Mouse (Mus musculus): ENCODE measurements around the gene Vmn1r94. TPM values are rescaled to one million over a fixed set of nuclear protein-coding genes. Genes with fewer than 3 reads are reported as not detected.
"Not testable (repeated sequence)": the region's sequence is repeated elsewhere in the genome, so short reads cannot be mapped to it uniquely, and the experiment has no call there.

Vmn1r94 gene
- total RNA-seq (2022): not detected

GRCm38 (mm10) chr7:20168277-20168676, at the start of gene Vmn1r94:
Gene Vmn1r94 (minus strand): TSS chr7:20168377.
- not testable (repeated sequence) for DNase-seq (ENCODE audit: low spot score in 2 of 2)

- DNase-seq (ENCODE audit: low spot score in 2 of 2): not testable (repeated sequence)
These were observed 37.3 kb upstream of the Vmn1r94 start, which contains the start of gene Gm6164 for GRCm38 (mm10) chr7:20205507-20205906. Gene Gm6164 (minus strand): TSS chr7:20205607.

GRCm38 (mm10) chr7:20193410-20193809, 25.2 kb upstream of the Vmn1r94 start, which contains the start of gene Vmn1r95:
Gene Vmn1r95 (plus strand): TSS chr7:20193710.
- DNase-seq (ENCODE audit: low spot score in 2 of 2): not testable (repeated sequence)

GRCm38 (mm10) chr7:20138988-20139387, 29.2 kb downstream of the Vmn1r94 start, which contains the start of gene Vmn1r93:
Gene Vmn1r93 (minus strand): TSS chr7:20139088.
- not testable (repeated sequence) for DNase-seq (ENCODE audit: low spot score in 2 of 2)

GRCm38 (mm10) chr7:20122479-20122878, 45.7 kb downstream of the Vmn1r94 start, which contains the start of gene Gm16442:
Gene Gm16442 (minus strand): TSS chr7:20122579.
- not testable (repeated sequence) for DNase-seq (ENCODE audit: low spot score in 2 of 2)

Other genes with a start within 250 kb of the Vmn1r94 start
- gene Pvr, start 247.2 kb downstream of the Vmn1r94 start, total RNA-seq (2022): 1 to 10 TPM; 4.3 to 6.7 (median 4.9) TPM
- not detected for gene Igsf23, start 217.6 kb downstream of the Vmn1r94 start, total RNA-seq (2022)
- gene Ceacam20, start 203.0 kb downstream of the Vmn1r94 start, total RNA-seq (2022): not detected
- not detected for gene Nlrp9b, start 176.9 kb downstream of the Vmn1r94 start, total RNA-seq (2022)
- gene Vmn1r91, start 68.7 kb downstream of the Vmn1r94 start, total RNA-seq (2022): not detected
- not detected for gene Gm16442, start 45.8 kb downstream of the Vmn1r94 start, total RNA-seq (2022)
- not detected for gene Vmn1r93, start 29.3 kb downstream of the Vmn1r94 start, total RNA-seq (2022)
- not detected for gene Vmn1r95, start 25.3 kb upstream of the Vmn1r94 start, total RNA-seq (2022)
- not detected for gene Gm6164, start 37.2 kb upstream of the Vmn1r94 start, total RNA-seq (2022)
- gene Gm4498, start 65.5 kb upstream of the Vmn1r94 start, total RNA-seq (2022): not detected
- not detected for gene Gm5890, start 94.5 kb upstream of the Vmn1r94 start, total RNA-seq (2022)
- gene Gm4133, start 165.7 kb upstream of the Vmn1r94 start, total RNA-seq (2022): not detected
- not detected for gene Gm5728, start 207.0 kb upstream of the Vmn1r94 start, total RNA-seq (2022)
- not detected for gene Vmn1r100, start 249.6 kb upstream of the Vmn1r94 start, total RNA-seq (2022)

Measured in gastrocnemius, adult 8-10 months (tissue).